Mouse (Mus musculus) midbrain, embryonic 15.5 days (tissue): ENCODE measurements around the gene Poc1b. TPM values are rescaled to one million over a fixed set of nuclear protein-coding genes. Genes with fewer than 3 reads are reported as not detected.
A peak's percentile ranks its signal among the peaks of the same experiment; 100 is the strongest.

ENCODE experiments used
- ATAC-seq: fragments of 200-750 bp; cut with Nextera tagmentation; replicated peaks from 2 replicates; pipeline ENCODE4 v1.8.0; 2017; ENCODE audit warnings: moderate TSS enrichment
- H3K27ac ChIP-seq: fragments of 300-500 bp; sonication (generic); 2 replicates; pipeline ENCODE4 v1.5.1; 2015; ENCODE audit warnings: mild to moderate bottlenecking, inconsistent platforms
- H3K27me3 ChIP-seq: fragments of 300-500 bp; sonication (generic); replicated peaks from 2 replicates; pipeline ENCODE4 v1.6.1; 2015; ENCODE audit warnings: inconsistent platforms
- H3K36me3 ChIP-seq: fragments of 300-500 bp; sonication (generic); replicated peaks from 2 replicates; pipeline ENCODE4 v1.6.1; 2015; ENCODE audit warnings: inconsistent platforms
- H3K4me1 ChIP-seq: fragments of 300-500 bp; sonication (generic); 2 replicates; pipeline ENCODE4 v1.6.1; 2015; ENCODE audit warnings: inconsistent platforms
- H3K4me2 ChIP-seq: fragments of 300-500 bp; sonication (generic); 2 replicates; pipeline ENCODE4 v1.6.1; 2015; ENCODE audit warnings: inconsistent platforms, mild to moderate bottlenecking, moderate library complexity
- H3K4me3 ChIP-seq: fragments of 300-500 bp; sonication (generic); 2 replicates; pipeline ENCODE4 v1.5.1; 2015; ENCODE audit warnings: mild to moderate bottlenecking, inconsistent platforms
- H3K9ac ChIP-seq: fragments of 300-500 bp; sonication (generic); 2 replicates; pipeline ENCODE4 v1.6.1; 2015; ENCODE audit warnings: mild to moderate bottlenecking, inconsistent platforms
- H3K9me3 ChIP-seq: fragments of 300-500 bp; sonication (generic); 2 replicates; pipeline ENCODE4 v1.6.1; 2016; ENCODE audit warnings: inconsistent platforms
- WGBS: fragments of 180-500 bp; shearing (Covaris S2); methylation state at CpG from one replicate; pipeline ENCODE4 v1.1.7; 2015; ENCODE audit warnings: mixed read lengths; 5-methylcytosine and 5-hydroxymethylcytosine counted together
- polyA plus RNA-seq: library from polyadenylated mRNA; unstranded; fragments of >200 nt; fragmentation: Nextera tagmentation; extraction: Ambion mirVana; gene quantifications from 2 replicates; pipeline ENCODE4 v1.2.1, GENCODE M21; 2015

The Poc1b gene
- polyA plus RNA-seq, 1 experiment from 2014 or later, result 10.9 TPM

DNA sequence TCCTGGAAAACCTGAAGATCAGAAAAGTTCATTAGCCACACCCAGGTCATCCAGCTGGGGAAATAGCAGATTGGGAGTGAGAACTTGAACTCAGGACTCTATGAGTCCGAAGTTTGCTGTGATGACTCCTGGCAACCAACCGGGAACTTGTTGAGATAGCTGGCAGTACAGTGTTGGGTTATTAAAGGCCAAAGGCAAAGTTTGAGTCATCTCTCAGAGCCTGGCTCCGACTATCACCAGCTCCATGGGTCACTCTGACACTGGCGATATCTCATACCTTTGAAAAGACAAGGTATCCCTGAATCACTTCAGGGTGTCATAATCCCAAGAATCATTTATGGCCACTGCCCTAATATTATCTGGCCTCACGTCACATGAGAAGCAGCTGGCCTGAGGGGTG, 119.9 kb downstream of the Poc1b start:
- no peak for ATAC-seq
- peaks cover 14% of the 10 kb centered on the region for H3K4me1 ChIP-seq
- no peaks in the 10 kb centered on the region for H3K36me3 ChIP-seq
- no peak overlapping the region for H3K4me3 ChIP-seq
- H3K9ac ChIP-seq, result no peak overlapping the region
- 95% methylated on average over 5 of the region's 5 CpGs for WGBS
- no peak overlapping the region for H3K27ac ChIP-seq
- H3K27me3 ChIP-seq, result no peaks in the 10 kb centered on the region
- H3K9me3 ChIP-seq, result no peaks in the 10 kb centered on the region
- H3K4me2 ChIP-seq, result no peak overlapping the region

GRCm38 (mm10) chr10:99227968-99228864, 121.4 kb downstream of the Poc1b start:
- H3K4me2 ChIP-seq, result peak overlapping the region; percentile 0; the same call in 1 of the 2 replicates
- no peaks in the 10 kb centered on the region for H3K36me3 ChIP-seq
- H3K4me1 ChIP-seq, result peaks cover 14% of the 10 kb centered on the region
- no peak overlapping the region for H3K9ac ChIP-seq
- peak; percentile 33; the same call in 1 of the 2 replicates for ATAC-seq
- 0 out of 2 replicates have a peak overlapping the region, but pooled peaks have one; percentile 45 for H3K27ac ChIP-seq
- no peak overlapping the region for H3K4me3 ChIP-seq
- 34% methylated on average over 17 of the region's 17 CpGs for WGBS
- H3K27me3 ChIP-seq, result no peaks in the 10 kb centered on the region
- H3K9me3 ChIP-seq, result no peaks in the 10 kb centered on the region

DNA sequence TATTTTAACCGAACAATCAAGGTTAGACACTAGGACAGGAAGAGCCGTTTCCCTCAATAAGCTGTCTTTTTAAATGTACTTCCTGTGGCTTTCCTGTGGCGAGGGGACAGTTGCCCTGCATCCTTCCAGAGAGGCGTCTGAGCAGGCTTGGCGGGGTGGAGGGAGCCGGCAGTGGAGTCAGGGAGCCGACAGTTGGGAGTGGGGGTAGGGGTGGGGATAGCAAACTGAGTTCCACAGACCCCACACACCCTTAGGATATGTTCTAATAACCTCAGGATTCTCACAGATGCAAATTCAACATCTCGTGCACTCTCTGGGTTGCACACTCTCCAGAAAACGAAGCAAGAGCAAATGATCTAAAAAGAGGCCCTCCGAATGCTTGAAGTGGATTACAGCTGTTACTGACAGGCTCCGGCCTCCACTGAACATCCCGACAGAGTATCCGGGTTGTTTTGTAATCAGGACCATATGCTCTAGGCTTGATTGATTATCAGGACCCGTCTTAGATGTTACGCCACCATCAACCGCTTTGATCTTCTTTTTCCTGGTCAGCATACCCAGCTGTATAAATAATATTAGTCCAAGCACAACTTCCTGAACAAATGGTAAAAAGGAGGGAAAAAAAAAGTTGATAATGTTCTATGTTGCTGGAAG, 122.3 kb downstream of the Poc1b start:
- Histone ChIP-seq H3K9ac (no peak overlapping the region), H3K27ac (no peak overlapping the region), H3K4me3 (no peak overlapping the region), H3K9me3 (no peaks in the 10 kb centered on the region), H3K36me3 (no peaks in the 10 kb centered on the region), H3K4me1 (peaks cover 14% of the 10 kb centered on the region), H3K27me3 (no peaks in the 10 kb centered on the region), H3K4me2 (peak overlapping the region; percentile 30)
- 16% methylated on average over 16 of the region's 16 CpGs for WGBS
- ATAC-seq, result no peak; the same call in 1 of the 2 replicates

- WGBS, result 80% methylated on average over 7 of the region's 7 CpGs
- no peak for ATAC-seq
- Histone ChIP-seq H3K36me3 (no peaks in the 10 kb centered on the region), H3K27ac (no peak overlapping the region), H3K9me3 (no peaks in the 10 kb centered on the region), H3K4me1 (peaks cover 14% of the 10 kb centered on the region), H3K9ac (no peak overlapping the region), H3K4me3 (no peak overlapping the region), H3K4me2 (no peak overlapping the region), H3K27me3 (no peaks in the 10 kb centered on the region)
Observed at GRCm38 (mm10) chr10:99232518-99233227, 125.8 kb downstream of the Poc1b start.

GRCm38 (mm10) chr10:99234336-99234735, 127.5 kb downstream of the Poc1b start:
- 0 out of 2 replicates have a peak, but pooled peaks cover under 1% of the 10 kb centered on the region for H3K4me1 ChIP-seq
- H3K4me3 ChIP-seq, result no peak overlapping the region
- H3K27ac ChIP-seq, result no peak overlapping the region
- H3K9me3 ChIP-seq, result no peaks in the 10 kb centered on the region
- ATAC-seq, result no peak
- no peak overlapping the region for H3K9ac ChIP-seq
- no peaks in the 10 kb centered on the region for H3K36me3 ChIP-seq
- H3K4me2 ChIP-seq, result no peak overlapping the region
- WGBS, result 92% methylated on average over 8 of the region's 8 CpGs
- no peaks in the 10 kb centered on the region for H3K27me3 ChIP-seq

DNA sequence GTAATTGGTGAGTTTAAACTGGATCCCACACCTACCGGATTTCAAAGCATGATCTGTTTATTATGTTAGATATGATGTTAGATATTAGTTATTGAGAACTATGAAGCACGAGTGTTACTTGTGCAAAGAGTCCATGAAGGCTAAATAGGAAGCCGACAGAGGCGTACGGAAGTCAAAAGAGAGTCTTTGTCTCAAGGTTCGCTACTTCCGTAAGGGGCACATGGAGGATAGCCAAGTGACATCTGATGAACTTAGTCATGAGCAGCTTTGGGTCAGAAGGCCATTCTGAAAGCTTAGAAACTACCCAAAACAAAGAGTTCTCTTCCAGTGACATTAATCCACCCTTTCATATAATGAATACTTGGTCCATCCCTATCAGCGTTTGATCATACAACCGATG, 128.2 kb downstream of the Poc1b start:
- Histone ChIP-seq H3K36me3 (no peaks in the 10 kb centered on the region), H3K27ac (no peak overlapping the region), H3K9ac (no peak overlapping the region), H3K9me3 (no peaks in the 10 kb centered on the region), H3K4me2 (no peak overlapping the region), H3K4me3 (no peak overlapping the region), H3K27me3 (no peaks in the 10 kb centered on the region), H3K4me1 (no peaks in the 10 kb centered on the region)
- ATAC-seq, result no peak
- WGBS, result 88% methylated on average over 9 of the region's 9 CpGs

- Histone ChIP-seq H3K9ac (no peak overlapping the region), H3K27me3 (no peaks in the 10 kb centered on the region), H3K36me3 (no peaks in the 10 kb centered on the region), H3K4me1 (no peaks in the 10 kb centered on the region), H3K4me2 (no peak overlapping the region), H3K27ac (no peak overlapping the region), H3K4me3 (no peak overlapping the region), H3K9me3 (no peaks in the 10 kb centered on the region)
- no peak for ATAC-seq
- WGBS, result 86% methylated on average over 11 of the region's 11 CpGs
Observed at GRCm38 (mm10) chr10:99237205-99237832, 130.5 kb downstream of the Poc1b start.

DNA sequence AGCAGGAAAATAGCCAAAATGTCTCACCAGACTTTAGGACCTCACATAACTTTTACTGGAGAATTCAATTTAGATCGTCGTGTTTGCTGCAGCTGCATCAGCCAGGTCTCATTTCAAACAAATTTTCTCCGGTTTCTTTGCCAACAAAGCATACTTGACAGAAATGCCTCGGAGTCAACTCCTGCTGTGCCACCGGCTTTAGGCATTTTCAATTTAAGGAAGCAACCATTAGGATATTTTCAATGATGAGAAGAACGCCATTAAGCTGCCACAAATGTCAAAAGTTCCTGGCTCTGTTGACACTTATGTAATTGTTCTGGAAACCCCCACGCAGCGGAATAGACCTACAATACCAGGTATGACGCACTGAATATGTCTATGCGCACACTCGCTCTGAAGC, 131.7 kb downstream of the Poc1b start:
- no peak overlapping the region for H3K9ac ChIP-seq
- no peaks in the 10 kb centered on the region for H3K4me1 ChIP-seq
- no peak overlapping the region for H3K4me3 ChIP-seq
- no peak overlapping the region for H3K4me2 ChIP-seq
- no peak for ATAC-seq
- no peaks in the 10 kb centered on the region for H3K9me3 ChIP-seq
- H3K27ac ChIP-seq, result no peak overlapping the region
- H3K36me3 ChIP-seq, result no peaks in the 10 kb centered on the region
- no peaks in the 10 kb centered on the region for H3K27me3 ChIP-seq
- WGBS, result 61% methylated on average over 11 of the region's 11 CpGs

- H3K9ac ChIP-seq, result no peak overlapping the region
- WGBS, result 89% methylated on average over 7 of the region's 7 CpGs
- no peaks in the 10 kb centered on the region for H3K9me3 ChIP-seq
- H3K4me1 ChIP-seq, result no peaks in the 10 kb centered on the region
- ATAC-seq, result no peak
- H3K4me2 ChIP-seq, result no peak overlapping the region
- H3K4me3 ChIP-seq, result no peak overlapping the region
- no peaks in the 10 kb centered on the region for H3K27me3 ChIP-seq
- no peaks in the 10 kb centered on the region for H3K36me3 ChIP-seq
- no peak overlapping the region for H3K27ac ChIP-seq
Observed at GRCm38 (mm10) chr10:99241284-99241828, 134.5 kb downstream of the Poc1b start.

DNA sequence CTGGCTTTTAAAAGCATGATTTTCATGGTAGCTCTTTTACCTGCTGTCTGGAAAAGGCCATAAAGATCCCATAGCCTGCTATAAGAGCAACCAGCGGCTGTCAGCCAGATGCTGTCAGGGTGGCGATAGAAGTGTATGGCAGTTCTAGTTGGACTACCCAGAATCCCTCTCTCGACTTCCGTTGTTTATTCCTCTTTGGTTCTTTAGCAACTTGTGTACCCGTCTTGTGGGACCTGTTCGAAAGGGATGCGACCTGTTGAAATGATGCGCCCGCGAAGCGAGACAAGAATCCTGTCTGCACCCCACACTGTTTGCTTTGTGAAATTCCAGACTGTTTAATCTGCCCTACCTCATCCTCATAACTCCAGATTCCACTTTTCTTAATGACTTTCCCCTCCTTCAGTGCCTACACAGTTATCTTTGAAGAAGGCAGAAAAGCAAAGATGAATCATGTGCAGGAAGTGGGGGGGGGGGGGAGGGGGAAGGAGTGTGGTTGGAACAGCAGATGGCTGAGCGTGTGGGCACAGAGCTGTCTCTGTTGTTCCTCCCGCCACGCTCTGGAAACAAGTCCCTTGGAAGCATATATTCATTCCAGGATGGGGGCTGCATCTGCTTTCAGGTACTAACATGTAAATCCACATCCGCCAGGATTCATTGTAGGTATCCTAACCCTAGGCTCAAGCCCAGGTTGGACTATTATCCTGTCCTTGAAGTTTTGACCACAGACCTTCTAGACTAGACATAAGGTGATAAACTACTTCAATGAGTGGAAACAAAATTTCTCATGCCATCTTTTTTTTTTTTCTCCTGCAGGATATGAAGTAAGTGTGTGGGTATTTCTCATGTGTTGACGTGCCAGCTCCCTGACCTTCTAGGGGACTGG, 135.2 kb downstream of the Poc1b start:
- no peak overlapping the region for H3K4me2 ChIP-seq
- H3K27me3 ChIP-seq, result no peaks in the 10 kb centered on the region
- no peaks in the 10 kb centered on the region for H3K9me3 ChIP-seq
- no peak overlapping the region for H3K4me3 ChIP-seq
- H3K36me3 ChIP-seq, result no peaks in the 10 kb centered on the region
- no peak overlapping the region for H3K27ac ChIP-seq
- WGBS, result 87% methylated on average over 16 of the region's 16 CpGs
- H3K9ac ChIP-seq, result no peak overlapping the region
- no peak for ATAC-seq
- no peaks in the 10 kb centered on the region for H3K4me1 ChIP-seq

GRCm38 (mm10) chr10:99242721-99243120, 135.9 kb downstream of the Poc1b start:
- Histone ChIP-seq H3K27ac (no peak overlapping the region), H3K9me3 (no peaks in the 10 kb centered on the region), H3K4me2 (no peak overlapping the region), H3K4me3 (no peak overlapping the region), H3K27me3 (no peaks in the 10 kb centered on the region), H3K4me1 (no peaks in the 10 kb centered on the region), H3K9ac (no peak overlapping the region), H3K36me3 (no peaks in the 10 kb centered on the region)
- no peak for ATAC-seq
- WGBS, result 70% methylated on average over 10 of the region's 10 CpGs
